Mouse (Mus musculus): Measurements from ENCODE around the gene Prss2.
"Not testable (repeated sequence)": the region's sequence is repeated elsewhere in the genome, so short reads cannot be mapped to it uniquely, and the experiment has no call there.

The Prss2 gene

GRCm38 (mm10) chr6:41554295-41555169 lies 32.9 kb downstream of the Prss2 start:
- DNase-seq (ENCODE audit: low read depth, low spot score) = no peak

GRCm38 (mm10) chr6:41556389-41556788 lies 34.8 kb downstream of the Prss2 start:
- no peak for DNase-seq (ENCODE audit: low read depth, low spot score)

GRCm38 (mm10) chr6:41557468-41557867 lies 35.9 kb downstream of the Prss2 start:
- no peak for DNase-seq (ENCODE audit: low read depth, low spot score)

- no peak for DNase-seq (ENCODE audit: low read depth, low spot score)
Measured at GRCm38 (mm10) chr6:41558271-41558670, 36.7 kb downstream of the Prss2 start.

GRCm38 (mm10) chr6:41559331-41559730 lies 37.7 kb downstream of the Prss2 start:
- DNase-seq (ENCODE audit: low read depth, low spot score) = no peak

GRCm38 (mm10) chr6:41560273-41560672 lies 38.7 kb downstream of the Prss2 start:
- DNase-seq (ENCODE audit: low read depth, low spot score) = no peak

GRCm38 (mm10) chr6:41562598-41562997 lies 41.0 kb downstream of the Prss2 start:
- no peak for DNase-seq (ENCODE audit: low read depth, low spot score)

- DNase-seq (ENCODE audit: low read depth, low spot score) = not testable (repeated sequence)
Measured at GRCm38 (mm10) chr6:41563104-41563951, 41.7 kb downstream of the Prss2 start.

- no peak for DNase-seq (ENCODE audit: low read depth, low spot score)
Measured at GRCm38 (mm10) chr6:41565261-41565660, 43.7 kb downstream of the Prss2 start.

GRCm38 (mm10) chr6:41566965-41567364 lies 45.4 kb downstream of the Prss2 start:
- DNase-seq (ENCODE audit: low read depth, low spot score) = no peak

- no peak for DNase-seq (ENCODE audit: low read depth, low spot score)
Measured at GRCm38 (mm10) chr6:41569078-41569477, 47.5 kb downstream of the Prss2 start.

Measured in retina, adult 2 months (tissue).